Mouse (Mus musculus): ENCODE measurements around the gene Olfr1337. TPM values are rescaled to one million over a fixed set of nuclear protein-coding genes. Genes with fewer than 3 reads are reported as not detected.
"Not testable (repeated sequence)": the region's sequence is repeated elsewhere in the genome, so short reads cannot be mapped to it uniquely, and the experiment has no call there.

Olfr1337 gene
- not detected in 2 replicates for total RNA-seq (2015; ENCODE audit: low replicate concordance)
- not detected in 2 replicates for total RNA-seq (2017; ENCODE audit: low replicate concordance)

GRCm38 (mm10) chr4:118782486-118782885 is at the start of gene Olfr1337:
Olfr1337 (minus strand) TSS chr4:118782586.
- no peak for ATAC-seq (replicated peaks; ENCODE audit: low FRiP score, poor library complexity, severe bottlenecking)

- ATAC-seq (replicated peaks; ENCODE audit: low FRiP score, poor library complexity, severe bottlenecking), result no peak
These were observed 36.5 kb upstream of the Olfr1337 start for GRCm38 (mm10) chr4:118818921-118819320.

- no peak for ATAC-seq (replicated peaks; ENCODE audit: low FRiP score, poor library complexity, severe bottlenecking)
These were observed 27.5 kb upstream of the Olfr1337 start, which contains the start of gene Olfr1335 for GRCm38 (mm10) chr4:118809844-118810243. Olfr1335 (minus strand) TSS chr4:118809944.

GRCm38 (mm10) chr4:118792796-118793195 is 10.4 kb upstream of the Olfr1337 start:
- not testable (repeated sequence) for ATAC-seq (replicated peaks; ENCODE audit: low FRiP score, poor library complexity, severe bottlenecking)

- ATAC-seq (replicated peaks; ENCODE audit: low FRiP score, poor library complexity, severe bottlenecking), result no peak
These were observed 23.7 kb downstream of the Olfr1337 start, which contains the start of gene Olfr1338 for GRCm38 (mm10) chr4:118758637-118759036. Olfr1338 (minus strand) TSS chr4:118758737.

- no peak for ATAC-seq (replicated peaks; ENCODE audit: low FRiP score, poor library complexity, severe bottlenecking)
These were observed 40.5 kb downstream of the Olfr1337 start for GRCm38 (mm10) chr4:118741881-118742280.

GRCm38 (mm10) chr4:118740988-118741698 is 41.2 kb downstream of the Olfr1337 start:
- no peak for ATAC-seq (replicated peaks; ENCODE audit: low FRiP score, poor library complexity, severe bottlenecking)

GRCm38 (mm10) chr4:118739574-118739973 is 42.8 kb downstream of the Olfr1337 start:
- no peak for ATAC-seq (replicated peaks; ENCODE audit: low FRiP score, poor library complexity, severe bottlenecking)

- no peak for ATAC-seq (replicated peaks; ENCODE audit: low FRiP score, poor library complexity, severe bottlenecking)
These were observed 50.5 kb downstream of the Olfr1337 start, which contains the start of gene Olfr1339 for GRCm38 (mm10) chr4:118731875-118732274. Olfr1339 (plus strand) TSS chr4:118732175.

Other genes with a start within 250 kb of the Olfr1337 start
- gene Tmem125, start 238.5 kb downstream of the Olfr1337 start, total RNA-seq (2015; ENCODE audit: low replicate concordance), result not detected in 2 replicates
- gene Tmem125, start 238.5 kb downstream of the Olfr1337 start, total RNA-seq (2017; ENCODE audit: low replicate concordance), result not detected in 2 replicates
- not detected in 2 replicates for gene Cfap57, start 161.8 kb downstream of the Olfr1337 start, total RNA-seq (2015; ENCODE audit: low replicate concordance)
- 0.08 and 0.64 TPM in 2 replicates for gene Cfap57, start 161.8 kb downstream of the Olfr1337 start, total RNA-seq (2017; ENCODE audit: low replicate concordance)
- gene Ebna1bp2, start 161.8 kb downstream of the Olfr1337 start, total RNA-seq (2015; ENCODE audit: low replicate concordance), result 12.6 and 19.8 TPM in 2 replicates
- 13.7 and 29.0 TPM in 2 replicates for gene Ebna1bp2, start 161.8 kb downstream of the Olfr1337 start, total RNA-seq (2017; ENCODE audit: low replicate concordance)
- not detected in 2 replicates for gene Olfr62, start 123.6 kb downstream of the Olfr1337 start, total RNA-seq (2015; ENCODE audit: low replicate concordance)
- gene Olfr62, start 123.6 kb downstream of the Olfr1337 start, total RNA-seq (2017; ENCODE audit: low replicate concordance), result not detected in 2 replicates
- not detected in 2 replicates for gene Olfr1342, start 89.8 kb downstream of the Olfr1337 start, total RNA-seq (2015; ENCODE audit: low replicate concordance)
- gene Olfr1342, start 89.8 kb downstream of the Olfr1337 start, total RNA-seq (2017; ENCODE audit: low replicate concordance), result not detected in 2 replicates
- not detected in 2 replicates for gene Olfr1341, start 79.1 kb downstream of the Olfr1337 start, total RNA-seq (2015; ENCODE audit: low replicate concordance)
- gene Olfr1341, start 79.1 kb downstream of the Olfr1337 start, total RNA-seq (2017; ENCODE audit: low replicate concordance), result not detected in 2 replicates
- not detected in 2 replicates for gene Olfr1340, start 62.4 kb downstream of the Olfr1337 start, total RNA-seq (2015; ENCODE audit: low replicate concordance)
- gene Olfr1340, start 62.4 kb downstream of the Olfr1337 start, total RNA-seq (2017; ENCODE audit: low replicate concordance), result not detected in 2 replicates
- not detected in 2 replicates for gene Olfr1339, start 50.4 kb downstream of the Olfr1337 start, total RNA-seq (2015; ENCODE audit: low replicate concordance)
- not detected in 2 replicates for gene Olfr1339, start 50.4 kb downstream of the Olfr1337 start, total RNA-seq (2017; ENCODE audit: low replicate concordance)
- gene Olfr1338, start 23.8 kb downstream of the Olfr1337 start, total RNA-seq (2015; ENCODE audit: low replicate concordance), result not detected in 2 replicates
- not detected in 2 replicates for gene Olfr1338, start 23.8 kb downstream of the Olfr1337 start, total RNA-seq (2017; ENCODE audit: low replicate concordance)
- not detected in 2 replicates for gene Olfr1335, start 27.4 kb upstream of the Olfr1337 start, total RNA-seq (2015; ENCODE audit: low replicate concordance)
- gene Olfr1335, start 27.4 kb upstream of the Olfr1337 start, total RNA-seq (2017; ENCODE audit: low replicate concordance), result not detected in 2 replicates
- gene Olfr1333, start 53.7 kb upstream of the Olfr1337 start, total RNA-seq (2015; ENCODE audit: low replicate concordance), result not detected in 2 replicates
- gene Olfr1333, start 53.7 kb upstream of the Olfr1337 start, total RNA-seq (2017; ENCODE audit: low replicate concordance), result not detected in 2 replicates
- not detected in 2 replicates for gene Olfr1331, start 82.1 kb upstream of the Olfr1337 start, total RNA-seq (2015; ENCODE audit: low replicate concordance)
- gene Olfr1331, start 82.1 kb upstream of the Olfr1337 start, total RNA-seq (2017; ENCODE audit: low replicate concordance), result not detected in 2 replicates
- not detected in 2 replicates for gene Olfr1330, start 106.0 kb upstream of the Olfr1337 start, total RNA-seq (2015; ENCODE audit: low replicate concordance)
- gene Olfr1330, start 106.0 kb upstream of the Olfr1337 start, total RNA-seq (2017; ENCODE audit: low replicate concordance), result not detected in 2 replicates
- gene Olfr1329, start 134.9 kb upstream of the Olfr1337 start, total RNA-seq (2015; ENCODE audit: low replicate concordance), result not detected in 2 replicates
- gene Olfr1329, start 134.9 kb upstream of the Olfr1337 start, total RNA-seq (2017; ENCODE audit: low replicate concordance), result not detected in 2 replicates
- gene Olfr1328, start 156.0 kb upstream of the Olfr1337 start, total RNA-seq (2015; ENCODE audit: low replicate concordance), result not detected in 2 replicates
- gene Olfr1328, start 156.0 kb upstream of the Olfr1337 start, total RNA-seq (2017; ENCODE audit: low replicate concordance), result not detected in 2 replicates
- gene Lao1, start 179.0 kb upstream of the Olfr1337 start, total RNA-seq (2015; ENCODE audit: low replicate concordance), result not detected in 2 replicates
- not detected in 2 replicates for gene Lao1, start 179.0 kb upstream of the Olfr1337 start, total RNA-seq (2017; ENCODE audit: low replicate concordance)

Data from erythroid progenitor cell, adult 5-6 weeks (primary cell).